Comparison of ENCODE assay signal across 23 mouse cellular contexts in the genomic region with DNA sequence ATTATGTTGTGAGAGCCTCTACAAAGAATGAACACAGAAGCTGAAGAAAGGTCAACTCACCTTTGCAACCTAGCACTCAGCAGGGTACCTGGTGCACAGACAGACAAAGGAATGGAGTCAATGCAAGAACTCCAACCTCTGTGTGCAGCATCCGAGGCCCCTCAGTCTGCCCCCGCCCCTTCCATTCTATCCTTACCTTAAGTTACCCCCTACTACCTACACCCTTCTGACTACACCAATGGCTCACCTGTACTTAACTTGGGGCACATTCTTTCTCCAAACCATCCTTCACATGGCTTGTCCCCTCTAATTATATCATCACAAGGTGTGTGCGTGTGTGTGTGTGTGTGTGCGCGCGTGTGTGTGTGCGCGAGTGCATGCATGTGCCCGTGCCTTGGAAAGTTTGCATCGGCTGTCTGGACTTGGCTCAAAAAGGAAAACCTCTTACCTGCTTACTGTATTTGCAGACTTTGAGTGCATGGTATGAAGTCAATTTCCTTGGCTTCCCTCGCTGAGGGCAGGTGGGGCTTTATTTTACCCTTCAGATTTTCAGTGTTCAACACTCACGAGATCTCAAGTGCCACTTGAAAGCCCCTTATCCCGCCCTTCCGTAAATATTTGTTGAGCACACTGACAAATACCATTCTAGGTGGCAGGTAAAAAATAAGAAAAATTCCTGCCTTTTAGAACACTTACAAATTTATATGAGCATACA.
DNase-seq lines count a peak whose midpoint lies in the region; ATAC-seq and TF ChIP-seq lines count a peak whose summit lies in the region.
"Had no signal": no experiment of that assay in that cellular context is flagged by ENCODE, and none has a peak within 500 bp of the region (broad histone marks: within the 10 kb centered on the region; RNA-seq: fewer than 3 reads in every experiment).

No protein-coding gene starts in this region.

- peak; percentile 79 for DNase-seq in heart, adult 11 months
- no peak for DNase-seq in heart, postnatal 14 days
- peak; percentile 62 for DNase-seq in lung, adult 2 months
- DNase-seq in lung, postnatal 10 days: peak; percentile 76
- no peak for DNase-seq in thymus, postnatal 25 days
- no peak for DNase-seq in right cerebral cortex, postnatal 36 days (ENCODE audit: low spot score in 2 of 2)
- DNase-seq: adrenal gland, postnatal 14 days; cerebellum, adult 18-20 months; cerebellum, postnatal 10 days; forebrain, postnatal 0 days; heart, postnatal 36 days; kidney, adult 2 months; kidney, postnatal 36 days; thymus, adult 2 months; thymus, postnatal 4 days had no signal

- intact Hi-C loops in heart, postnatal 14 days (cut with DNase I): no loop called here

- H3K4me1 ChIP-seq in lung, adult 2 months (ENCODE audit: control insufficient read depth, insufficient read depth, low read length): peaks cover 12% of the 10 kb centered on the region

- no peak overlapping the region for H3K4me3 ChIP-seq in lung, adult 2 months (replicated peaks; ENCODE audit: extremely low read depth, low read depth, low read length)
- H3K4me3 ChIP-seq: forebrain, embryonic 10.5 days; heart, embryonic 15.5 days; hindbrain, embryonic 13.5 days; limb, embryonic 13.5 days; midbrain, embryonic 12.5 days; neural tube, embryonic 13.5 days had no signal

- WGBS in lung, adult 2 months: 70% methylated on average over 14 of the region's 14 CpGs

- no peak for TF ChIP-seq POLR2A in lung, adult 2 months (IDR thresholded peaks at IDR 0.05; ENCODE audit: borderline replicate concordance, extremely low read depth, low read depth, low read length)

- no peak for ATAC-seq in megakaryocyte-erythroid progenitor cell, adult 5-6 weeks (replicated peaks; ENCODE audit: low FRiP score, low TSS enrichment, poor library complexity, severe bottlenecking)
- ATAC-seq: forebrain, postnatal 0 days; Patski had no signal

- TF ChIP-seq CTCF in lung, adult 2 months (IDR thresholded peaks at IDR 0.05; ENCODE audit: insufficient read depth, low read length): no peak

Comparison
In these comparisons a context has a peak if more than half of its experiments do, and no peak if none do; other contexts are left out.
1. DNase-seq: peak in heart, adult 11 months (single experiment), lung, adult 2 months (single experiment) and lung, postnatal 10 days (single experiment); none in heart, postnatal 14 days (0 of 2), thymus, postnatal 25 days (single experiment) and right cerebral cortex, postnatal 36 days (0 of 2).